Mouse (Mus musculus): ENCODE data around the gene Erc2.
A peak's percentile ranks its signal among the peaks of the same experiment; 100 is the strongest.

The Erc2 gene

DNA sequence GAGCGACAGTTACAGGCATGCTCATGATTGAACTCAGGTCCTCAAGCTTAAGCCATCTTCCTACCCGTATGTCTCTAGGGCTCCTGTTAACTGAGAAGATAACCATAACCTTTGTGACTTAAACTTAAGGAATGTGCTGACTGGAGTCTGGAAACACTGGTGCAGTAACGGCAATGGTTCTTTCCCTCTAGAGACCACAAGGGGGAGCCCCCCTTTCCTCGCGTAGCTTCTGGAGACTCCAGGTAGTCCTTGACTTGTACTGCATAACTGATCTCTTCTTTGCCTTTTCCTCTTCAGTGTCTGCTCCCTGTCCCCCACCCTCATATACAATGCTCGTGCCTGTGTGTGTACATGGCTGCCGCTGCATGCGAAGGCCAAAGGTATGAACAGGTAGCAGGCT is 326.2 kb downstream of the Erc2 start:
- DNase-seq, result peak in 1 of 2 experiments; percentile 12

GRCm38 (mm10) chr14:27953814-27954213 is 331.6 kb downstream of the Erc2 start:
- DNase-seq, result no peak

DNA sequence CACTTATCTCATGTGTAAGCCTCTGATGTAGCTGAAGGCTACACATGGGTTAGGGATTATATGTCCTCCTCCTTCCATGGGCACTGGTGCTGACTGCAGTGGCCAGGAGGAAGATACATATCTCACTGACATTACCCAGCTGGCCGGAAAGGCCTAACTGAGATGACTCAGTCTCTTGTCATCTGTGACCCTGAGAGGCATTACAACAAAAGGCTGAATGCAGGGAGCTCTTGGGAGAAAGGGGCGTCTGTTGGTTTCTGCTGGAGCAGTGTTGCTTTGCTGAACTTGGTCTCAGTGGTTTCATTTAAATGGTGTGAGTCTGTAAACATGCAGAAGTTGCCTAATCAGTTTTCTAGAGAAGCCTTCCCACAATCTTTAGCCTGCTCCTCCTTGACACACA is 334.6 kb downstream of the Erc2 start:
- DNase-seq, result no peak

GRCm38 (mm10) chr14:27973701-27974100 is 351.5 kb downstream of the Erc2 start:
- no peak for DNase-seq

DNA sequence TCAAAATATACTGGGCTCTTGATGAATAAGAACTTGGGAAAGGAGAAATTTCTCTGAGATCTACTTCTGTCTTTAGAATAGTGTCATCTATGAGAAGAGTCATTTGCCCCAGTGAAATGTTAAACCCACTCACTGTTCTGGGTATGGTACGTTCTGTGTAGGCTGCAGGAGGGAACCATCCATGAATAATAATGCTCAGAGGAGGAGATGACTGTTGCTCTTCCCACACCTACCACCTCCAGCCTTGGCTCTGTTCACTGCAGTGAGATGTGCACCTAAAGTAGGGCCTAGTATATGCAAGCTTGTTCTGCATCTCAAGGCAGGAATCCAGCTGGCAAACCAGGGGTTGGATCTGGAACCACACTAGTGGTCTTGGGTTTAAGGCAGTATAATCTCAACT is 353.4 kb downstream of the Erc2 start:
- DNase-seq, result no peak

DNA sequence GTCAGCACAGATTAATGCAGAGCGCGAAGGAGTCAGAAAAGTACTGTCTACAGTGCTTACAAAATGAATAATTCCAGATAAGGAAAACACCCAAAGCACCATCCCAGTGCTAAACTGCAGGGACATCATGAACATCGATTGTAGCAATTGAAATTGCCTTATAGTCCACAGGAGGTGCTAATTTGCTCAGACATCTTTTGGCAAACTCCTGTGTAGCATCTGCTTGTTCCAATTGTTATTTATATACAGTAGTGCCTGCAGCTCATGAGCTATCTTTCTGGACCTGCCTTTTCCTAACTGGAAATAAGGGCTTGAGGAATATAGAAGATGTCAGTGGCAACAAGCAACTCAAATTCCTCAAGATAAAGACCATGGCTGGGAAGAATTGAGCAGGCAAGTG is 362.5 kb downstream of the Erc2 start:
- no peak for DNase-seq

DNA sequence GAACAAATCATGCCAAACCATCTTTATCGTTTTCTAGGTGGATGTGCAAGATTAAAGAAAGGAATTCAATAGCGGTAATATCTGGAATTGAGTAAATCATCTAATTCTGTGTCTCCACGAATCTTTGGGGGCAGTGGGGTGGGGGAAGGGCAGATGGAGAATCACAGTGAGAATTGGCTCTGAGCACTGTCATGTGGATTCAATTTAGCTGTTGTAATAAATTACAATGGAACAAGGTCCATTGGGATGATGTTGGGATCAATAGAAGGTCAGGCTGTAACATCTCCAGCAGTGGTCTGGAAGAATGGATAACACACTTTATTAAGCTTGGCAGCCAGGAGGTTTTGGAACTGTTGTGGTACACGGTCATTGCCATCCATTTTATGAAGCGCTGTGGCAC is 363.0 kb downstream of the Erc2 start:
- DNase-seq, result no peak

GRCm38 (mm10) chr14:27987422-27987821 is 365.2 kb downstream of the Erc2 start:
- DNase-seq, result no peak

DNA sequence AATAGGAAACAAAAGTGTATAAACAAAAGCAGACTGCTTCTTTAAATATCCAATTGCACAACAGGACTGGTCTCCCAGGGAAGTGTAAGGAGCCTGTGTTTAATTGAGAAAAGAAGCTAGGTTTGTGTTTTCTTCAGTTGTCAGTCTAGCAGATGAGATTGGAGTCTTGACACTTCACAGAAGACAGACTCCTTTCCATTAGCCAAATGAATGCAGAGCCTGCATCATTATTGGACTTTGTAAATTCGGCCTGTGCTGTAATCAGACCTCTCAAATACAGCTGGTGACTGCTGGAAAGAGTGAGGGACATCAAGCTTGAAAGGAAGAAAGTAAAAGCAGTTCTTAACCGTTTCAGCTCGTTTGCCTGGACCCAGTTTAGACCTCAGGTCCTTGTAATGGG is 376.3 kb downstream of the Erc2 start:
- no peak for DNase-seq

- DNase-seq, result peak in 1 of 2 experiments; percentile 10
Observed at GRCm38 (mm10) chr14:28004023-28004422, 381.8 kb downstream of the Erc2 start.

- DNase-seq, result peak in 1 of 2 experiments; percentile 18
Observed at GRCm38 (mm10) chr14:28010536-28011280, 388.5 kb downstream of the Erc2 start.

DNA sequence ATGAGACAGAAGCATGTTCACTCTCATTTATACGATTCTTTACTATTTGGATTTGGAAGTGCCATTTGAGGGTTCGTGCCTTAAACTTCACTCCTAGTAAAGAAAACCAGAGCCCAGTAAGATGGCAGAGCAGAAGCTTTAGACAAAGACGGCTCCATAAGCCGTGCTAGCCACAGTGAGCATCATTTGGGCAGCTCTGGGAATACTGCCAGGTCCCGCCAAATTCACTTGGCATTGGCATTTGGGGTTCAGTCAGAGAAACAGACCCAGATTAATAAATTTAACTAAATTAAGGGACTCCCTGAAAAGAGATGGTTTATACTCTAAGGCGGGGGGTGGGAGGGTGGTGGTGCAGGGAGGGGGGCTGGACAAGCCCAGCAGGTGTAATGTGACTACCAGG is 401.0 kb downstream of the Erc2 start:
- DNase-seq, result peak in 1 of 2 experiments; percentile 39

GRCm38 (mm10) chr14:28030870-28031269 is 408.6 kb downstream of the Erc2 start:
- DNase-seq, result no peak

- DNase-seq, result no peak
Observed at GRCm38 (mm10) chr14:28035013-28035412, 412.8 kb downstream of the Erc2 start.

- no peak for DNase-seq
Observed at GRCm38 (mm10) chr14:28043095-28043494, 420.9 kb downstream of the Erc2 start.

- DNase-seq, result no peak
Observed at GRCm38 (mm10) chr14:28051646-28052045, 429.4 kb downstream of the Erc2 start.

- no peak for DNase-seq
Observed at GRCm38 (mm10) chr14:28057159-28057884, 435.1 kb downstream of the Erc2 start.

GRCm38 (mm10) chr14:28057885-28058860 is 435.9 kb downstream of the Erc2 start:
- peak in 1 of 2 experiments; percentile 18 for DNase-seq

DNA sequence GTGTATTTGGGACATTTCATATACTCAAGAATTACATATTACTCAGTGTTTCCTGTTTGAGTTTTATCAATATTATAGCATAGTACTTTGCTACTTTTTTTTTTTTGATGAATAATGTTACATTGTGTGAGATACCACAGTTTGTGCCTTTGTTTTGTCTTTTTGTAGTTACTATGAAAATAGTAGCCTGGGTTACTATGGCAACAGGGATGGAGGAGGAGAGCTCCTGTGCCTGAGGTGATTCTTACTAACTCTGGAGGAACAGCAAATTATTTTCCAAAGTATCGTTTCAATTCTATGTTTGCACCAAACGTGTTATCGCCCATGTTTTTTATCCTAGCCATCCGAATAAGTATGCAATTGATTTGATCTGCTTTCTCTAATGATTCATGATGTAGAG is 438.7 kb downstream of the Erc2 start:
- DNase-seq, result no peak

DNA sequence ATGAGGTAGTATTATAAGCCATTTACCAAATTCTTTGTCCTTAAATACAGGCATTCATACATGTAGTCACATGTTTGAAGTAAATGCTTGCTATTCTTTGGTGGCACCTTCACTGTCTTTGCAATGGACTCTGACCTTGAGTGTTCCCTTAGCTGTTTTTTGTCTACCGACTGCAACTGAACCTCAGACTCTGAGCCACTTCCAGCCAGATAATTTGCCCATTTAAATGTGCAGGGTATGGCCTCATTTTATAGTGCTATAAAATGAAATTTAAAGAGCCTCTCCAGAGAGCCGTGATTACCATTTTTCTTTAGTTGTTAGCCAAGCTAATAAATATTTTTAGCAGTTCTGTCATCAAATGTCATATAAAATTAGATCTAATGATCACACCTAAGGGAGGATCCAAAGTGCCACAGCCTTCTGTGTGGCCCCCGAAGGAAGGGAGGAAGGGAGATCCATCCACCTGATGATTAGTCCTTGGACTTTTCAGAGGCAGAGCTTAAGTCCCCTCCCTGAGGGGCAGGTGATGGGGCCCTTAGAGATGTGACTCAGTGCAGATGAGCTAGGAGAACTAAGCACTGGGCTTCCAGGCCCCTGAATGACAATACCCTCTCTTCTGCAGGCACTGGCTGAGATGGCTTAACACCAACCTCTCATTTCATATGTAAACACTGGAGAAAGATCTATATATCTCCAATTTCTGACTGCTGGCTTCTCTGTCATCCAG is 439.6 kb downstream of the Erc2 start:
- DNase-seq, result no peak

- DNase-seq, result no peak
Observed at GRCm38 (mm10) chr14:28068021-28068420, 445.8 kb downstream of the Erc2 start.

DNA sequence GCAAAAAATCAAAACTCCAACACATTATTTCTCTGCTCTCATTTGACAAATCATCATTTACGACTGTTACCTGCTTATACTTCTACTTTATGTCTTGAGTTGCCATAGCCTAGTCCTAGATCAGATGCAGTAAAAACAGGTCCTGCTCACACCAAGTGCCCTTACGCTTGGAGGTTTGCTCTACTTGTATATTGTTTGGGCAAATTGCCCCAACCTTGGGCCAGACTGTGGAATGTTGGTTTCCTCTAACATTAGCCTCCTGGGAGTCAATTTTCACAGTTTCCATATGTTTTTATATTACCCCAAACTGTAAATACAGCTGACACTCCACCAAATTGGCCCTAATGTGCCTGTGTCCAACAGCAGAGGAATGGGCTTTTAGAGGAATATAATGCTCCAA is 447.6 kb downstream of the Erc2 start:
- DNase-seq, result no peak

Data from cerebellum, postnatal 25 days (tissue).